Mouse (Mus musculus) cerebellum, adult 11 months (tissue): ENCODE measurements around the gene Nagk.
A peak's percentile ranks its signal among the peaks of the same experiment; 100 is the strongest.
"Not testable (repeated sequence)": the region's sequence is repeated elsewhere in the genome, so short reads cannot be mapped to it uniquely, and the experiment has no call there.

Experiments used
- DNase-seq: peaks from one replicate; pipeline ENCODE4 v3.0.0; 2022

Nagk gene

GRCm38 (mm10) chr6:83794760-83795296, at the start of gene Nagk:
Nagk (plus strand) TSS chr6:83794982.
- peak; percentile 89 for DNase-seq

- DNase-seq, result no peak
Measured at GRCm38 (mm10) chr6:83745466-83745865, 49.3 kb upstream of the Nagk start.

GRCm38 (mm10) chr6:83749286-83749685, 45.5 kb upstream of the Nagk start:
- no peak for DNase-seq

GRCm38 (mm10) chr6:83750171-83750684, 44.6 kb upstream of the Nagk start:
- DNase-seq, result peak; percentile 13

- DNase-seq, result no peak
Measured at GRCm38 (mm10) chr6:83756051-83756450, 38.7 kb upstream of the Nagk start.

GRCm38 (mm10) chr6:83762344-83762743, 32.4 kb upstream of the Nagk start, which contains the start of gene Ankrd53:
Ankrd53 (plus strand) TSS chr6:83762644.
- no peak for DNase-seq

- DNase-seq, result no peak
Measured at GRCm38 (mm10) chr6:83762880-83763431, 31.8 kb upstream of the Nagk start.

- DNase-seq, result no peak
Measured at GRCm38 (mm10) chr6:83766982-83767381, 27.8 kb upstream of the Nagk start.

- DNase-seq, result no peak
Measured at GRCm38 (mm10) chr6:83768485-83768884, 26.3 kb upstream of the Nagk start.

GRCm38 (mm10) chr6:83774126-83774525, 20.7 kb upstream of the Nagk start:
- DNase-seq, result no peak

GRCm38 (mm10) chr6:83774781-83775563, 19.8 kb upstream of the Nagk start:
- DNase-seq, result no peak

GRCm38 (mm10) chr6:83775638-83776293, 19.0 kb upstream of the Nagk start, which contains the start of gene Tex261:
Tex261 (minus strand) TSS chr6:83775813.
- DNase-seq, result peak; percentile 88

- no peak for DNase-seq
Measured at GRCm38 (mm10) chr6:83778306-83778705, 16.5 kb upstream of the Nagk start.

GRCm38 (mm10) chr6:83779026-83779425, 15.8 kb upstream of the Nagk start:
- peak; percentile 28 for DNase-seq

- DNase-seq, result no peak
Measured at GRCm38 (mm10) chr6:83786426-83786825, 8.4 kb upstream of the Nagk start.

GRCm38 (mm10) chr6:83788554-83788953, 6.2 kb upstream of the Nagk start:
- DNase-seq, result no peak

- DNase-seq, result not testable (repeated sequence)
Measured at GRCm38 (mm10) chr6:83790533-83790932, 4.2 kb upstream of the Nagk start.

GRCm38 (mm10) chr6:83791251-83791890, 3.4 kb upstream of the Nagk start:
- DNase-seq, result no peak

- DNase-seq, result no peak
Measured at GRCm38 (mm10) chr6:83795492-83795900, 714 bp downstream of the Nagk start.

GRCm38 (mm10) chr6:83796686-83797085, 1.9 kb downstream of the Nagk start:
- DNase-seq, result no peak

- DNase-seq, result peak; percentile 27
Measured at GRCm38 (mm10) chr6:83802033-83802432, 7.3 kb downstream of the Nagk start.

- no peak for DNase-seq
Measured at GRCm38 (mm10) chr6:83802846-83803245, 8.1 kb downstream of the Nagk start.

- DNase-seq, result no peak
Measured at GRCm38 (mm10) chr6:83815801-83816200, 21.0 kb downstream of the Nagk start.
